Mouse (Mus musculus): Measurements from ENCODE around the gene Rab3ip. TPM values are rescaled to one million over a fixed set of nuclear protein-coding genes. Genes with fewer than 3 reads are reported as not detected.

The Rab3ip gene
- 15.5 and 17.5 TPM in 2 replicates for polyA plus RNA-seq (2015; fragmentation: Nextera tagmentation; extraction: Ambion mirVana)

DNA sequence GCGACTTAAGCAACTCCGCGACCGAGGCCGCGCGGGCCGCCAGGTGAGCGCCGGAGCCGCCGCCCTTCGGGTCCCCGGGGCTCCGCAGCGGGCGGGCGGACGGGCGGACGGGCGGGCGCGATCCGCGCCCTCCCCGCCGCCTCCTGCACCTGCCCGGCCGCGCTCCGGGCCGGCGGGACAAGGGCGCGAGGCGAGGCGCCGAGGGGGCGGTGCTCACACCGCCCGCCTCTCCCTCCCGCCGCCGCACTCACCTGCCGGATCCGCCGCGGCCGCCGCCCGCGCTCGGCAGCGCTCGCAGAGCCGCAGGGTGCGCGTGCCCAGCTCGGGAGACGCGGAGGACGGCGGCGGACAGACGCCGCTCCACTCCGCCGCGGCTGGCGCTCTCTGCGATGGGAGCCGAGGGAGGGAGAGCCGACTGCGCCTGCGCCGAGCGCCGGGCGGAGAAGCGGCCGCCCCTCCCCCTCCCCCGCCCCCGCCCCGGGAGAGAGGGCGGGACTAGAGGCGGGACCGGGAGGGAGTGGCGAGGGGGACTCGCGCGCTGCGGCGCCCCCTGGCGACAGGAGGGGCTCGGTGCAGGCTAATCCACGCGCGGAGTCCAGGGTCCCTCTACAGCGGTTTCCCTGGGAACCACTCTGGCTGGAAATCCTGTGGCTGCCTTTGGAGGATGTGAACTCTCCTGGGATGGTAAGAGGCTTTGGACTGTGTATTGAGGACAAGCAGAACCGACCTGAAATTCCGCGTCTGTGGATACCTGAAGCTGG lies at the start of gene Rab3ip:
Gene Rab3ip (minus strand): TSS at position 761 of the 761 bp plus-strand sequence.
- Histone ChIP-seq H3K27ac (ENCODE audit: low read depth) (peak within 1 kb of the TSS; percentile 86), H3K4me1 (ENCODE audit: insufficient read depth) (peaks cover 2% of the 10 kb centered on the region; the same call in 1 of the 2 replicates), H3K36me3 (replicated peaks; ENCODE audit: insufficient read depth, low read length) (no peaks in the 10 kb centered on the region), H3K9me3 (ENCODE audit: low read length) (0 out of 2 replicates have a peak, but pooled peaks cover 2% of the 10 kb centered on the region), H3K4me2 (ENCODE audit: low read depth, low read length) (peak within 1 kb of the TSS; percentile 99), H3K9ac (replicated peaks) (peak within 1 kb of the TSS; percentile 81), H3K4me3 (ENCODE audit: low read depth, low read length) (peak within 1 kb of the TSS; percentile 86), H3K27me3 (ENCODE audit: insufficient read depth, low read length) (no peaks in the 10 kb centered on the region)
- DNase-seq (peak; percentile 97), ATAC-seq (peak; percentile 92)
- 0% methylated on average over 31 of the region's 103 CpGs for WGBS (ENCODE audit: insufficient replicate concordance)
- TF ChIP-seq CTCF (IDR thresholded peaks at IDR 0.05; ENCODE audit: low read depth) (peak; percentile 91), EP300 (IDR thresholded peaks at IDR 0.05; ENCODE audit: low read depth) (no peak)

DNA sequence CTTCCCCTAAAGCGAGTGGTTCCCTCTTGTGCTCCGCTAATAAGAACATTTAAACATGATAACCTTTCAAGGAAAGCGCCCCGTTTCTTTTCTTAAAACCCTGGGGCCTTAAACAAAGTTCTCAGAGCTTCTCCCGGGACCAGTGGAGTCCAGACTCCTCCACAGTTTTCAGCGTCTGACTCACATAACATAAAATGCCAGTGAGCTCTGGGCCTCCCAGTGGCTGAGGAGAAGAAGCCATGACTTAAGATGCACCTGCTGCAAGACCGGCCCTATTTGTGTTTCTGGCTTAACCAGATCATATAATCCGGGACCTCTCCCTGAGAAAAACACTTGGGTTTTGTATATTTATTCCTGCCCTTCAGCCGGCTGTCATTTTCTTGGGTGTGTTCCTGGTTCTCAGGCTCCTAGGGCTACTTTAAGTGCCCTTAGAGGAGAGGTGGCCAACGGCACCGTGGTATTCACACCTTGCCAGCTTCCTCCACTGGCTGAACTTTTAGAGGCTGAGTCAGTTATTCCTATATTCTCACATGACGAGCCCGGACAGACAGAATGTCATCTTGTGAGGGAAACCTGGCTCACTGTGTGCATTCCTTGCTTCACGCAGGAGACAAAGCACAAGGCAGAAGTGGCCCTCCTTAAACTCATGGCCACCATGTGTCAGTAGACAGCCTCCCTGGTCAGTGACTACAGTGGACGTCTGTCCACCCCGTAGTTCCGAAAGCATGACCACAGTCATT lies 48.3 kb upstream of the Rab3ip start:
- H3K4me2 ChIP-seq (ENCODE audit: low read depth, low read length): no peak overlapping the region
- no peak overlapping the region for H3K9ac ChIP-seq (replicated peaks)
- WGBS (ENCODE audit: insufficient replicate concordance): 79% methylated on average over 17 of the region's 17 CpGs
- ATAC-seq (no peak), DNase-seq (no peak)
- peaks cover 5% of the 10 kb centered on the region; the same call in 1 of the 2 replicates for H3K4me1 ChIP-seq (ENCODE audit: insufficient read depth)
- H3K27me3 ChIP-seq (ENCODE audit: insufficient read depth, low read length): no peaks in the 10 kb centered on the region
- no peaks in the 10 kb centered on the region for H3K9me3 ChIP-seq (ENCODE audit: low read length)
- TF ChIP-seq CTCF (IDR thresholded peaks at IDR 0.05; ENCODE audit: low read depth) (no peak), EP300 (IDR thresholded peaks at IDR 0.05; ENCODE audit: low read depth) (no peak)
- no peaks in the 10 kb centered on the region for H3K36me3 ChIP-seq (replicated peaks; ENCODE audit: insufficient read depth, low read length)
- no peak overlapping the region for H3K4me3 ChIP-seq (ENCODE audit: low read depth, low read length)
- no peak overlapping the region for H3K27ac ChIP-seq (ENCODE audit: low read depth)

DNA sequence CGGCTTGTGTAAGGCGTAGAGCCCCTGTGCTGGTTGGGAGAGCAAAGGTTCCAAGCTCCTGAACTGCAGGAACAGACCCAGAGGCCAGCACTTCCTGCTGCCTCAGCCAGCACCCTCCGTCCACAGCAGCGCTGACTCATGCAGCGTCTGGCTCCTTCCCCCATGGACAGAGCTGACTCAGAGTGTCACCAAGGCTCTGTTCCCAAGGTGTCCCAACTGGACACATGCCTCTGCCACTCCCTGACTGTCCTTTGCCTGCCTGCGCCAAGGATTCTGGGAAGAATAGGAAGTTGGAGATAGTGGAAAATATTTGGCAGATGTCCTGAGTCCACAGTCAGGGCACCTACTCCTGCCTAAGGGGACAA lies 45.6 kb upstream of the Rab3ip start:
- H3K4me1 ChIP-seq (ENCODE audit: insufficient read depth): peaks cover 5% of the 10 kb centered on the region; the same call in 1 of the 2 replicates
- H3K27me3 ChIP-seq (ENCODE audit: insufficient read depth, low read length): no peaks in the 10 kb centered on the region
- ATAC-seq (peak; percentile 66), DNase-seq (peak; percentile 25)
- no peak for TF ChIP-seq CTCF (IDR thresholded peaks at IDR 0.05; ENCODE audit: low read depth)
- no peak for TF ChIP-seq EP300 (IDR thresholded peaks at IDR 0.05; ENCODE audit: low read depth)
- no peaks in the 10 kb centered on the region for H3K9me3 ChIP-seq (ENCODE audit: low read length)
- H3K27ac ChIP-seq (ENCODE audit: low read depth): no peak overlapping the region
- H3K4me3 ChIP-seq (ENCODE audit: low read depth, low read length): no peak overlapping the region
- H3K4me2 ChIP-seq (ENCODE audit: low read depth, low read length): no peak overlapping the region
- H3K9ac ChIP-seq (replicated peaks): no peak overlapping the region
- H3K36me3 ChIP-seq (replicated peaks; ENCODE audit: insufficient read depth, low read length): no peaks in the 10 kb centered on the region
- 27% methylated on average over 6 of the region's 6 CpGs for WGBS (ENCODE audit: insufficient replicate concordance)

DNA sequence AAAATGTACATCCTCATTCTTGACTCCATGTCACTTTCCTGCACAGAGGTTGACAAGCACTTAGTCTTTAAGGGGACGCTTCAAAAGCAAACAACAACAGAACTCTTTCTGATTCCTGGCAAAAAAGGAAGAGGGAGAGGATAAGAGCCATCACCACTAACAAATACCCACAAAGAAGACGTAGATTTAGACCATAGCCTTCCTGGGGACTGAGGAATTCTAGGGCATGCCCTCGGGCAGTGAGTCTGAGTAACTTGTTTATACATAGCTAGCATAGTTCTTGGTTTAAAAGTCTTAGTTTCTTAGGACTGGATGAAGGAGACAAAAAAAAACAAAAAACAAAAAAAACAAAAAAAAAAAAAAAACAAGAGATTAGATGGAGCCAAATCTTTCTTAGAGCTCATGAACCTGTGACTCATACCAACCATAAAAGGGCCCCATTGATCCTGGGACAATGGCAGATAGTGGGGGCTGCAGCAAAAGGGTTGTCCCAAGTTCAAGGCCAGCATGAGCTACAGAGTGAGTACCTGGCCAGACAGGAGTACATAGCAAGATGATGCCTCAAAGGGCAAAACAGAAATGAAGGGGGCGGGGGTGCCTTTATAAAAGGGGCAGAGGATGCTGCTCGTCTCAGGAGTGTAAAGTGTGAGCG lies 45.1 kb upstream of the Rab3ip start:
- H3K36me3 ChIP-seq (replicated peaks; ENCODE audit: insufficient read depth, low read length): no peaks in the 10 kb centered on the region
- TF ChIP-seq CTCF (IDR thresholded peaks at IDR 0.05; ENCODE audit: low read depth) (no peak), EP300 (IDR thresholded peaks at IDR 0.05; ENCODE audit: low read depth) (no peak)
- no peak overlapping the region for H3K9ac ChIP-seq (replicated peaks)
- H3K27ac ChIP-seq (ENCODE audit: low read depth): no peak overlapping the region
- H3K9me3 ChIP-seq (ENCODE audit: low read length): no peaks in the 10 kb centered on the region
- ATAC-seq (no peak), DNase-seq (no peak)
- no peak overlapping the region for H3K4me3 ChIP-seq (ENCODE audit: low read depth, low read length)
- H3K4me1 ChIP-seq (ENCODE audit: insufficient read depth): peaks cover 5% of the 10 kb centered on the region; the same call in 1 of the 2 replicates
- H3K27me3 ChIP-seq (ENCODE audit: insufficient read depth, low read length): no peaks in the 10 kb centered on the region
- 55% methylated on average over 6 of the region's 6 CpGs for WGBS (ENCODE audit: insufficient replicate concordance)
- H3K4me2 ChIP-seq (ENCODE audit: low read depth, low read length): no peak overlapping the region

DNA sequence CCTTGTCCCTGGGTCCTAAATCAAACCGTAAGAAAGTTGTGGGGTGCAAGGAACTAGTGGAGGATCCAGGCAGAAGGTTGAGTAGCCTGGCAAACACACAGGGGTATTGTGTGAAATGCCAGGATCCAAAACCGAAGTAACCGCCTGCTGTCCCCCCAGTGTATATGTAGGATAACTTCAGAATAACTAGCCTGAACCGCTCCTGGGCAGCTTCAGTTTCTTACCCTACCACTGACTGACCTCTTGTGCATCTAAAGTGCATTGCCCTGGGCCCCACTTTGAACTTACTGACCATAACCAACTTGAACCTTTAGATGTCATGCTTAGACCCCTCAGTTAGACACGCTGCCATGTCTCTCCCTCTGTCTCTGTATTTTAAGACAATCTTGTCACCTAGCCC lies 44.6 kb upstream of the Rab3ip start:
- H3K36me3 ChIP-seq (replicated peaks; ENCODE audit: insufficient read depth, low read length): no peaks in the 10 kb centered on the region
- no peak for TF ChIP-seq EP300 (IDR thresholded peaks at IDR 0.05; ENCODE audit: low read depth)
- no peak for TF ChIP-seq CTCF (IDR thresholded peaks at IDR 0.05; ENCODE audit: low read depth)
- H3K4me1 ChIP-seq (ENCODE audit: insufficient read depth): peaks cover 5% of the 10 kb centered on the region; the same call in 1 of the 2 replicates
- ATAC-seq (no peak), DNase-seq (no peak)
- 78% methylated on average over 5 of the region's 5 CpGs for WGBS (ENCODE audit: insufficient replicate concordance)
- no peak overlapping the region for H3K9ac ChIP-seq (replicated peaks)
- no peak overlapping the region for H3K4me3 ChIP-seq (ENCODE audit: low read depth, low read length)
- H3K27ac ChIP-seq (ENCODE audit: low read depth): no peak overlapping the region
- H3K27me3 ChIP-seq (ENCODE audit: insufficient read depth, low read length): no peaks in the 10 kb centered on the region
- no peak overlapping the region for H3K4me2 ChIP-seq (ENCODE audit: low read depth, low read length)
- H3K9me3 ChIP-seq (ENCODE audit: low read length): no peaks in the 10 kb centered on the region

DNA sequence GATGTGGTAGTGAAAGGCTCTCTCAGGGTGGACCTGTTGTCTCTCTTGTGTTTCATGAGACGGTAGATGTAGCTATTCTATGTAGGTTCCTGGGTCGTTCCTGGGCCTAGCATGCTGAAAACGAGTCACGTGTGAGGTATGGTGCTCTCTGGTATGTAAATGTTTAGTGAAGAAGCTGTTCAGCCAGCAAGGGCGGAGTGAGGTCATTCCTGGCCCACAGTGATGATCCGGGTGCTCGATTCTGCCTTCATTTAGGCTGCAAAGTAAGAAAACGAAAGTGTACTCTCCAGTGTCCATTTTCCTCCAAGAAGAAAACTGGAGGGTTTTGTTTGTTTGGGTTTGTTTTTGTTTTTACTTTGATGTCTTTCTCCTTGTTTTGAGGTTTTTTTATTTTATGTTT lies 43.4 kb upstream of the Rab3ip start:
- DNase-seq (no peak), ATAC-seq (no peak)
- Histone ChIP-seq H3K4me2 (ENCODE audit: low read depth, low read length) (no peak overlapping the region), H3K27ac (ENCODE audit: low read depth) (no peak overlapping the region), H3K4me1 (ENCODE audit: insufficient read depth) (peaks cover 5% of the 10 kb centered on the region; the same call in 1 of the 2 replicates), H3K9me3 (ENCODE audit: low read length) (no peaks in the 10 kb centered on the region), H3K36me3 (replicated peaks; ENCODE audit: insufficient read depth, low read length) (no peaks in the 10 kb centered on the region), H3K4me3 (ENCODE audit: low read depth, low read length) (no peak overlapping the region), H3K27me3 (ENCODE audit: insufficient read depth, low read length) (no peaks in the 10 kb centered on the region), H3K9ac (replicated peaks) (no peak overlapping the region)
- TF ChIP-seq EP300 (IDR thresholded peaks at IDR 0.05; ENCODE audit: low read depth): no peak
- 77% methylated on average over 8 of the region's 8 CpGs for WGBS (ENCODE audit: insufficient replicate concordance)
